Mouse (Mus musculus) left cerebral cortex, postnatal 36 days (tissue): ENCODE data around the gene Nubpl. TPM values are rescaled to one million over a fixed set of nuclear protein-coding genes. Genes with fewer than 3 reads are reported as not detected.

Source experiments
- DNase-seq, 2 experiments: peaks; one replicate each; pipeline ENCODE4 v3.0.0; 2021 to 2022; ENCODE audit warnings: low spot score in 2 of 2, mixed read lengths in 1 of 2
- intact Hi-C: fragments of 180-260 bp; cut with DNase I; formaldehyde crosslinking; loops from one replicate; pipeline ENCODE4 v1.15.1; 2025
- total RNA-seq, 2 experiments: library from RNA; stranded (reverse); gene quantifications; 2 replicates each; pipeline ENCODE4 v1.2.3; 2021

The Nubpl gene
- total RNA-seq, 2 experiments from 2014 or later, result 4.5 to 5.0 TPM

GRCm38 (mm10) chr12:52314818-52315217 lies 217.3 kb downstream of the Nubpl start:
- intact Hi-C loops, result no loop called here
- DNase-seq, result no peak

- no peak for DNase-seq
- intact Hi-C loops, result no loop called here
Observed at GRCm38 (mm10) chr12:52317635-52318034, 220.1 kb downstream of the Nubpl start.

GRCm38 (mm10) chr12:52318426-52318825 lies 220.9 kb downstream of the Nubpl start:
- DNase-seq, result no peak
- intact Hi-C loops, result no loop called here

- no peak for DNase-seq
- intact Hi-C loops, result no loop called here
Observed at GRCm38 (mm10) chr12:52319156-52319555, 221.6 kb downstream of the Nubpl start.

GRCm38 (mm10) chr12:52328488-52328887 lies 231.0 kb downstream of the Nubpl start:
- DNase-seq, result no peak
- intact Hi-C loops, result no loop called here

GRCm38 (mm10) chr12:52335142-52335765 lies 237.7 kb downstream of the Nubpl start:
- intact Hi-C loops, result no loop called here
- DNase-seq, result no peak

GRCm38 (mm10) chr12:52338136-52338753 lies 240.7 kb downstream of the Nubpl start:
- DNase-seq, result no peak
- intact Hi-C loops, result no loop called here

GRCm38 (mm10) chr12:52346611-52347010 lies 249.1 kb downstream of the Nubpl start:
- intact Hi-C loops, result no loop called here
- DNase-seq, result no peak

- intact Hi-C loops, result no loop called here
- DNase-seq, result no peak
Observed at GRCm38 (mm10) chr12:52350276-52350675, 252.7 kb downstream of the Nubpl start.

- DNase-seq, result no peak
- intact Hi-C loops, result no loop called here
Observed at GRCm38 (mm10) chr12:52359484-52359883, 261.9 kb downstream of the Nubpl start.

- DNase-seq, result no peak
- intact Hi-C loops, result no loop called here
Observed at GRCm38 (mm10) chr12:52360136-52360535, 262.6 kb downstream of the Nubpl start.

- no peak for DNase-seq
- intact Hi-C loops, result no loop called here
Observed at GRCm38 (mm10) chr12:52361198-52361597, 263.7 kb downstream of the Nubpl start.

Other genes starting within 250 kb of the Nubpl start
- gene Heatr5a, start 126.4 kb upstream of the Nubpl start, total RNA-seq, result 1 to 10 TPM; 5.5 to 8.4 TPM
- 10 to 100 TPM in 1 of 2 experiments, 1 to 10 TPM in 1; 9.4 to 11.6 TPM for gene Dtd2, start 91.2 kb upstream of the Nubpl start, total RNA-seq
- gene Gpr33, start 69.7 kb upstream of the Nubpl start, total RNA-seq, result not detected